Mouse (Mus musculus): Measurements from ENCODE around the gene Rbm20. TPM values are rescaled to one million over a fixed set of nuclear protein-coding genes. Genes with fewer than 3 reads are reported as not detected.
"Not testable (repeated sequence)": the region's sequence is repeated elsewhere in the genome, so short reads cannot be mapped to it uniquely, and the experiment has no call there.

Gene Rbm20
- polyA plus RNA-seq, 1 experiment from 2014 or later = 0.51 TPM

GRCm38 (mm10) chr19:53653624-53654467 is 23.3 kb upstream of the Rbm20 start:
- no peaks in the 10 kb centered on the region for H3K36me3 ChIP-seq
- WGBS = 72% methylated on average over 20 of the region's 20 CpGs
- H3K4me3 ChIP-seq = no peak overlapping the region
- no peaks in the 10 kb centered on the region for H3K9me3 ChIP-seq
- peak; percentile 58 for ATAC-seq (ENCODE audit: low FRiP score)
- no peak overlapping the region for H3K4me2 ChIP-seq
- no peak overlapping the region; the same call in 1 of the 2 replicates for H3K9ac ChIP-seq
- H3K27me3 ChIP-seq = no peaks in the 10 kb centered on the region
- H3K27ac ChIP-seq = no peak overlapping the region
- peaks cover 27% of the 10 kb centered on the region for H3K4me1 ChIP-seq (replicated peaks)

- H3K9me3 ChIP-seq; H3K36me3 ChIP-seq; H3K4me3 ChIP-seq; H3K27ac ChIP-seq; H3K9ac ChIP-seq; H3K27me3 ChIP-seq; ATAC-seq (ENCODE audit: low FRiP score); H3K4me2 ChIP-seq: not testable (repeated sequence)
- H3K4me1 ChIP-seq (replicated peaks) = peaks cover 19% of the 10 kb centered on the region
- WGBS = 90% methylated on average over 11 of the region's 11 CpGs
Observed at GRCm38 (mm10) chr19:53656443-53656842, 20.7 kb upstream of the Rbm20 start.

- no peak for ATAC-seq (ENCODE audit: low FRiP score)
- Histone ChIP-seq H3K4me1 (replicated peaks) (peaks cover 15% of the 10 kb centered on the region), H3K9ac (no peak overlapping the region), H3K27ac (no peak overlapping the region), H3K9me3 (no peaks in the 10 kb centered on the region), H3K4me2 (no peak overlapping the region), H3K36me3 (no peaks in the 10 kb centered on the region), H3K27me3 (no peaks in the 10 kb centered on the region), H3K4me3 (no peak overlapping the region)
- WGBS = 86% methylated on average over 5 of the region's 5 CpGs
Observed at GRCm38 (mm10) chr19:53657437-53657836, 19.7 kb upstream of the Rbm20 start.

- Histone ChIP-seq H3K4me3 (no peak overlapping the region), H3K9me3 (no peaks in the 10 kb centered on the region), H3K4me2 (no peak overlapping the region), H3K9ac (no peak overlapping the region), H3K27ac (no peak overlapping the region), H3K27me3 (no peaks in the 10 kb centered on the region), H3K36me3 (no peaks in the 10 kb centered on the region), H3K4me1 (replicated peaks) (no peaks in the 10 kb centered on the region)
- no peak for ATAC-seq (ENCODE audit: low FRiP score)
- WGBS = 82% methylated on average over 9 of the region's 9 CpGs
Observed at GRCm38 (mm10) chr19:53660722-53661420, 16.2 kb upstream of the Rbm20 start.

- WGBS = 53% methylated on average over 14 of the region's 14 CpGs
- no peak for ATAC-seq (ENCODE audit: low FRiP score)
Observed at GRCm38 (mm10) chr19:53661938-53662722, 15.0 kb upstream of the Rbm20 start.

GRCm38 (mm10) chr19:53664831-53665230 is 12.3 kb upstream of the Rbm20 start:
- no peak overlapping the region for H3K4me3 ChIP-seq
- H3K36me3 ChIP-seq = no peaks in the 10 kb centered on the region
- 85% methylated on average over 9 of the region's 9 CpGs for WGBS
- no peak overlapping the region for H3K9ac ChIP-seq
- H3K27me3 ChIP-seq = 0 out of 2 replicates have a peak, but pooled peaks cover under 1% of the 10 kb centered on the region
- no peak overlapping the region for H3K4me2 ChIP-seq
- H3K9me3 ChIP-seq = no peaks in the 10 kb centered on the region
- ATAC-seq (ENCODE audit: low FRiP score) = no peak
- H3K4me1 ChIP-seq (replicated peaks) = no peaks in the 10 kb centered on the region
- H3K27ac ChIP-seq = no peak overlapping the region

More at GRCm38 (mm10) chr19:53661938-53662722, 15.0 kb upstream of the Rbm20 start:
- Histone ChIP-seq H3K27ac (no peak overlapping the region), H3K27me3 (no peaks in the 10 kb centered on the region), H3K36me3 (no peaks in the 10 kb centered on the region), H3K4me1 (replicated peaks) (no peaks in the 10 kb centered on the region), H3K9me3 (no peaks in the 10 kb centered on the region), H3K9ac (no peak overlapping the region), H3K4me2 (no peak overlapping the region), H3K4me3 (no peak overlapping the region)

GRCm38 (mm10) chr19:53665391-53665790 is 11.7 kb upstream of the Rbm20 start:
- no peak for ATAC-seq (ENCODE audit: low FRiP score)
- Histone ChIP-seq H3K27me3 (0 out of 2 replicates have a peak, but pooled peaks cover 3% of the 10 kb centered on the region), H3K4me1 (replicated peaks) (peaks cover under 1% of the 10 kb centered on the region; the same call in 1 of the 2 replicates), H3K9ac (no peak overlapping the region), H3K4me2 (no peak overlapping the region), H3K36me3 (no peaks in the 10 kb centered on the region), H3K9me3 (no peaks in the 10 kb centered on the region), H3K4me3 (no peak overlapping the region), H3K27ac (no peak overlapping the region)
- WGBS = 94% methylated on average over 4 of the region's 4 CpGs

- no peak for ATAC-seq (ENCODE audit: low FRiP score)
- WGBS = 37% methylated on average over 8 of the region's 8 CpGs
- H3K9ac ChIP-seq = no peak overlapping the region
- no peak overlapping the region for H3K27ac ChIP-seq
- H3K9me3 ChIP-seq = no peaks in the 10 kb centered on the region
- peaks cover 5% of the 10 kb centered on the region; the same call in 1 of the 2 replicates for H3K4me1 ChIP-seq (replicated peaks)
- H3K4me3 ChIP-seq = no peak overlapping the region
- H3K27me3 ChIP-seq = 0 out of 2 replicates have a peak, but pooled peaks cover 3% of the 10 kb centered on the region
- no peaks in the 10 kb centered on the region for H3K36me3 ChIP-seq
- no peak overlapping the region for H3K4me2 ChIP-seq
Observed at GRCm38 (mm10) chr19:53666708-53667107, 10.4 kb upstream of the Rbm20 start.

GRCm38 (mm10) chr19:53668821-53669220 is 8.3 kb upstream of the Rbm20 start:
- no peak overlapping the region for H3K27ac ChIP-seq
- ATAC-seq (ENCODE audit: low FRiP score) = no peak
- no peaks in the 10 kb centered on the region for H3K36me3 ChIP-seq
- peaks cover 5% of the 10 kb centered on the region; the same call in 1 of the 2 replicates for H3K4me1 ChIP-seq (replicated peaks)
- 88% methylated on average over 7 of the region's 7 CpGs for WGBS
- no peak overlapping the region for H3K4me2 ChIP-seq
- no peaks in the 10 kb centered on the region for H3K9me3 ChIP-seq
- H3K9ac ChIP-seq = no peak overlapping the region
- H3K27me3 ChIP-seq = peaks cover 11% of the 10 kb centered on the region
- no peak overlapping the region for H3K4me3 ChIP-seq

- H3K36me3 ChIP-seq = no peaks in the 10 kb centered on the region
- H3K4me2 ChIP-seq = no peak overlapping the region
- peaks cover 8% of the 10 kb centered on the region for H3K4me1 ChIP-seq (replicated peaks)
- H3K9ac ChIP-seq = no peak overlapping the region
- no peak overlapping the region for H3K27ac ChIP-seq
- 51% methylated on average over 12 of the region's 12 CpGs for WGBS
- no peaks in the 10 kb centered on the region for H3K9me3 ChIP-seq
- no peak for ATAC-seq (ENCODE audit: low FRiP score)
- no peak overlapping the region for H3K4me3 ChIP-seq
- H3K27me3 ChIP-seq = peaks cover 29% of the 10 kb centered on the region
Observed at GRCm38 (mm10) chr19:53670625-53671141, 6.4 kb upstream of the Rbm20 start.

- H3K4me3 ChIP-seq = no peak overlapping the region
- no peak overlapping the region for H3K4me2 ChIP-seq
- H3K9ac ChIP-seq = no peak overlapping the region
- H3K27ac ChIP-seq = no peak overlapping the region
- H3K27me3 ChIP-seq = peaks cover 37% of the 10 kb centered on the region
- 43% methylated on average over 3 of the region's 3 CpGs for WGBS
- ATAC-seq (ENCODE audit: low FRiP score) = no peak
- peaks cover 12% of the 10 kb centered on the region for H3K4me1 ChIP-seq (replicated peaks)
- H3K36me3 ChIP-seq = no peaks in the 10 kb centered on the region
- no peaks in the 10 kb centered on the region for H3K9me3 ChIP-seq
Observed at GRCm38 (mm10) chr19:53671432-53671831, 5.7 kb upstream of the Rbm20 start.

Data from hindbrain, embryonic 13.5 days (tissue).